Mouse (Mus musculus) kidney, adult 2 months (tissue): ENCODE data around the gene Gm2042.
"Not testable (repeated sequence)": the region's sequence is repeated elsewhere in the genome, so short reads cannot be mapped to it uniquely, and the experiment has no call there.

Source experiments
- CTCF ChIP-seq: fragments of 200-500 bp; conservative IDR thresholded peaks from 2 replicates; pipeline ENCODE4 v1.5.1; 2011; ENCODE audit warnings: low read depth, mild to moderate bottlenecking, control low read depth, low read length, moderate library complexity, mixed read lengths; ENCODE audit not compliant: insufficient read depth, insufficient read length
- POLR2A ChIP-seq: fragments of 200-500 bp; IDR thresholded peaks from one replicate; pipeline ENCODE4 v1.6.1; 2011; ENCODE audit warnings: low read depth, low read length, control low read depth

GRCm38 (mm10) chr12:88004118-88004517 is 50.2 kb downstream of the Gm2042 start:
- not testable (repeated sequence) for TF ChIP-seq CTCF, POLR2A
